Mouse (Mus musculus) heart, embryonic 12.5 days (tissue): ENCODE measurements around the gene Klra7. TPM values are rescaled to one million over a fixed set of nuclear protein-coding genes. Genes with fewer than 3 reads are reported as not detected.
"Not testable (repeated sequence)": the region's sequence is repeated elsewhere in the genome, so short reads cannot be mapped to it uniquely, and the experiment has no call there.

ENCODE experiments used
- ATAC-seq: fragments of 200-750 bp; cut with Nextera tagmentation; 2 replicates; pipeline ENCODE4 v1.8.0; 2017; ENCODE audit warnings: moderate TSS enrichment, moderate library complexity; ENCODE audit not compliant: insufficient number of reproducible peaks, low FRiP score
- H3K27ac ChIP-seq: fragments of 300-500 bp; sonication (generic); 2 replicates; pipeline ENCODE4 v1.5.1; 2016; ENCODE audit warnings: mild to moderate bottlenecking, moderate library complexity; ENCODE audit not compliant: poor library complexity, severe bottlenecking
- H3K27me3 ChIP-seq: fragments of 300-500 bp; sonication (generic); replicated peaks from 2 replicates; pipeline ENCODE4 v1.6.1; 2016; ENCODE audit warnings: mild to moderate bottlenecking, moderate library complexity
- H3K36me3 ChIP-seq: fragments of 300-500 bp; sonication (generic); 2 replicates; pipeline ENCODE4 v1.6.1; 2016; ENCODE audit warnings: mild to moderate bottlenecking, moderate library complexity
- H3K4me1 ChIP-seq: fragments of 300-500 bp; sonication (generic); replicated peaks from 2 replicates; pipeline ENCODE4 v1.6.1; 2016; ENCODE audit warnings: mild to moderate bottlenecking
- H3K4me2 ChIP-seq: fragments of 300-500 bp; sonication (generic); 2 replicates; pipeline ENCODE4 v1.6.1; 2016; ENCODE audit warnings: mild to moderate bottlenecking, moderate library complexity
- H3K4me3 ChIP-seq: fragments of 300-500 bp; sonication (generic); 2 replicates; pipeline ENCODE4 v1.5.1; 2016; ENCODE audit warnings: mild to moderate bottlenecking
- H3K9ac ChIP-seq: fragments of 300-500 bp; sonication (generic); 2 replicates; pipeline ENCODE4 v1.6.1; 2016; ENCODE audit warnings: mild to moderate bottlenecking, moderate library complexity
- H3K9me3 ChIP-seq: fragments of 300-500 bp; sonication (generic); replicated peaks from 2 replicates; pipeline ENCODE4 v1.6.1; 2016; ENCODE audit warnings: mild to moderate bottlenecking, moderate library complexity
- WGBS: fragments of 180-500 bp; shearing (Covaris S2); methylation state at CpG from one replicate; pipeline ENCODE4 v1.1.7; 2016; 5-methylcytosine and 5-hydroxymethylcytosine counted together
- polyA plus RNA-seq: library from polyadenylated mRNA; unstranded; fragments of >200 nt; fragmentation: Nextera tagmentation; extraction: Ambion mirVana; gene quantifications from 2 replicates; pipeline ENCODE4 v1.2.1, GENCODE M21; 2016

The Klra7 gene
- not detected in 2 replicates for polyA plus RNA-seq

DNA sequence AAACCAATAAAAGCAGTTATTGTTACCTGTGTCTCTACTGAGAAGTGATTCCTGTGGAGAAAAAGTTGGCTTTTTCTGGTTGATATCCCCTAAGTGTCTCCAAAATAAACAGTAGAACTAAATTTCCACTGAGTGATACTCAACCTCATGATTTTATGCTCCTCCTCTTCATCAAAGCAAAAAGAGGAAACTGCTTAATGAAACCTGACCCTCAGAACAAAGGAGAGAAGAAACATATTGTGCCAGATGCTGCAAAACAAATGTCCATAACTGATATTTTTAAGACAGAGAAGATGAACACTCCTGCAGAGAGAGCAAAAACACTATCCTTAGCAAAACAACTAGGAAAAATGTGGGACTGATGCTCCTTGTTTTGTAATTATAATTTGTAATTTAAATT, at the start of gene Klra7:
Klra7 (minus strand) TSS at position 101 of the 400 bp plus-strand sequence.
- H3K9ac ChIP-seq: no peak within 1 kb of the TSS
- no peaks in the 10 kb centered on the region for H3K27me3 ChIP-seq
- no peaks in the 10 kb centered on the region for H3K4me1 ChIP-seq
- H3K4me3 ChIP-seq: no peak within 1 kb of the TSS
- no peaks in the 10 kb centered on the region for H3K36me3 ChIP-seq
- ATAC-seq: no peak
- no peak within 1 kb of the TSS for H3K27ac ChIP-seq
- 0 out of 2 replicates have a peak, but pooled peaks cover 7% of the 10 kb centered on the region for H3K9me3 ChIP-seq
- no peak within 1 kb of the TSS for H3K4me2 ChIP-seq

DNA sequence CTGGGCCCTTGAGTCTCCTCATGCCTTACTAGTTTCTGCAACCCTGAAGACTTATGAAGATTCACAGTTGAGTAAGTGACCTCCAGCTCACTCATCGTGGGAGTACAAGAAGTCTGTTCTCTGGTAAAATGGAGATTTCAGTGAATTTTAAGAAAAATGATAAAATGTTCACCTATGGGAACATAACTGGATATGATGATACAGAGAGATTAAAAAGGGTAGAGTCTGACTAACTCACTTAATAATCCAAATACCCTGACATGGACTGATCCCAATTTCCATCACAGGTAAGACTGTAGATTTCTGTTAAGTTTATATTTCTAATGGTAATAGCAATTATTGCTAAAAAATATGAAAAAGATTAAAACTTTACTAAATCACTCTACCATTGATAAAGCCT, 48.7 kb upstream of the Klra7 start, which contains the start of gene Klra10:
Klra10 (minus strand) TSS at position 101 of the 400 bp plus-strand sequence.
- H3K9me3 ChIP-seq, H3K4me1 ChIP-seq, H3K4me3 ChIP-seq, H3K27ac ChIP-seq, H3K36me3 ChIP-seq, H3K4me2 ChIP-seq, ATAC-seq, H3K9ac ChIP-seq, H3K27me3 ChIP-seq: not testable (repeated sequence)
- WGBS: 72% methylated on average over 1 of the region's 1 CpGs

DNA sequence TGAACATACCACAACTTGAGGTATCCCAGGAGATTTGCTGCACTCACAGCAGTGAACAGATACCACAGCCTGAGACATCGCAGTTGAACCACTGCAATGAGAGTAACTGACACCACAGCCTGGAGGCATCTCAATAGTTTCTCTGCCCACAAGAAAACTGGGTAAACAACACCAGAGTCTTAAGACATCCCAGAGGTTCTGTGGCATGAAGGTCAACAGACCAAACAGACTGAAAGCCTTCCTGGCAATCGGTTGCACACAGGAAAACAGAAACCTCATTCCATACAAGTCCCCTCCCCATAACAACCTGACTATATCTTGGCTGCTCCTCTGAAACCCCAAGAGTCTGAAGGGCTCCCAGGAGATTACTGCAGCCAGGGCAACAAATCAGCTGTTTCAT, 22.2 kb upstream of the Klra7 start:
- no peaks in the 10 kb centered on the region for H3K4me1 ChIP-seq
- no peak overlapping the region for H3K4me2 ChIP-seq
- no peak overlapping the region for H3K4me3 ChIP-seq
- H3K9me3 ChIP-seq: peaks cover 24% of the 10 kb centered on the region
- 76% methylated on average over 2 of the region's 2 CpGs for WGBS
- no peaks in the 10 kb centered on the region for H3K27me3 ChIP-seq
- no peak for ATAC-seq
- no peak overlapping the region for H3K9ac ChIP-seq
- H3K27ac ChIP-seq: no peak overlapping the region
- no peaks in the 10 kb centered on the region for H3K36me3 ChIP-seq

DNA sequence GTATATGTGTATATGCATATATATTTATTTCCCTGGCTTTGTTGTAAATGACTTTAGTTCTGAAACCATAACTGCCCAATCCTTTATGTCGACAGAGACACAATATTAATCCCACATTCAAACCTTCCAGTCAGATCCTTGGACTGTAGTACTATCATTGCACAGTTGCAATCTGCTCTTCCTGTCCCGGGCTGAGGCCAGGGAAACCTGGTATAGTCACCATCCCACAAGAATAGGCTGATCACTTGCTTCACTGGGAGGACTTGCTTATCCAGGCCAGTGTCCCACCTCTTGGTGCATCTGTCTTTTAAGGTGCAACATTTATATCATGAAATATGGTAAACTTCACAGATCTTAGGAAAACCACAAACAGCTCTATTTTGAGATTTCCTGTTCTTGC, 4.4 kb upstream of the Klra7 start:
- Histone ChIP-seq H3K27me3 (no peaks in the 10 kb centered on the region), H3K9me3 (0 out of 2 replicates have a peak, but pooled peaks cover 10% of the 10 kb centered on the region), H3K9ac (no peak overlapping the region), H3K27ac (no peak overlapping the region), H3K4me3 (no peak overlapping the region), H3K4me1 (no peaks in the 10 kb centered on the region), H3K4me2 (no peak overlapping the region), H3K36me3 (no peaks in the 10 kb centered on the region)
- no peak for ATAC-seq
- WGBS: 65% methylated on average over 2 of the region's 2 CpGs

DNA sequence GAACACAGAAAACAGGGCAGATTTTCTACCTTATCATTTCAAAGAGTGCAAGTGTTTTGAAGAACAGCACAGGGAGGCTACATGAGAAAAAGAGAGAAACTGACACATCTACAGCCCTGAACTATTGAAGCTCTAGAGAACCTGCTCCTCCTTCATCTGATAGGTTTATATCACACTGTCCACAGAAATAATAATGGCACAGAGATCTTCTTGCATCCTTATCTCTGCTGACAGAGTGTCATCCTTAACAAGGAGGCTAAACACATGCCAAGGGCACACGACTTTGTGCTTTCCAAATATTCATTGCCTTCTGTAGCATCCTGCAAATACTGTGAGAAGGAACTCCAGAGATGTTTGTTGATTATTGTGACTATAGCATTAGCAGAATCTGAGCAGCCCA, 3.5 kb upstream of the Klra7 start:
- ATAC-seq: no peak
- no peak overlapping the region for H3K4me2 ChIP-seq
- no peak overlapping the region for H3K27ac ChIP-seq
- H3K4me1 ChIP-seq: no peaks in the 10 kb centered on the region
- no peaks in the 10 kb centered on the region for H3K27me3 ChIP-seq
- 0 out of 2 replicates have a peak, but pooled peaks cover 10% of the 10 kb centered on the region for H3K9me3 ChIP-seq
- no peak overlapping the region for H3K9ac ChIP-seq
- H3K4me3 ChIP-seq: no peak overlapping the region
- 34% methylated on average over 1 of the region's 1 CpGs for WGBS
- H3K36me3 ChIP-seq: no peaks in the 10 kb centered on the region

- H3K9ac ChIP-seq, H3K4me1 ChIP-seq, H3K4me3 ChIP-seq, ATAC-seq, H3K4me2 ChIP-seq, H3K27me3 ChIP-seq, H3K27ac ChIP-seq, H3K9me3 ChIP-seq, H3K36me3 ChIP-seq: not testable (repeated sequence)
- WGBS: 66% methylated on average over 1 of the region's 1 CpGs
Observed at GRCm38 (mm10) chr6:130197453-130197852, 35.7 kb downstream of the Klra7 start.

GRCm38 (mm10) chr6:130193012-130193411, 40.1 kb downstream of the Klra7 start, which contains the start of gene Klra9:
TSS of gene Klra9 (minus strand) at chr6:130193112.
- H3K4me3 ChIP-seq, H3K36me3 ChIP-seq, H3K27me3 ChIP-seq, H3K4me1 ChIP-seq, H3K4me2 ChIP-seq, H3K27ac ChIP-seq, ATAC-seq, H3K9ac ChIP-seq, H3K9me3 ChIP-seq: not testable (repeated sequence)
- 51% methylated on average over 3 of the region's 3 CpGs for WGBS

Other genes with a start within 250 kb of the Klra7 start
- not detected in 2 replicates for gene Klra6, start 206.4 kb downstream of the Klra7 start, polyA plus RNA-seq
- gene Klra4, start 166.1 kb downstream of the Klra7 start, polyA plus RNA-seq: not detected in 2 replicates
- gene Klra8, start 103.4 kb downstream of the Klra7 start, polyA plus RNA-seq: not detected in 2 replicates
- not detected in 2 replicates for gene Klra9, start 40.2 kb downstream of the Klra7 start, polyA plus RNA-seq
- not detected in 2 replicates for gene Klra10, start 48.6 kb upstream of the Klra7 start, polyA plus RNA-seq
- gene Klra3, start 104.3 kb upstream of the Klra7 start, polyA plus RNA-seq: not detected in 2 replicates
- not detected in 2 replicates for gene Klra1, start 153.6 kb upstream of the Klra7 start, polyA plus RNA-seq